Mouse (Mus musculus) MEL (cell line): Measurements from ENCODE around the gene Rps9. TPM values are rescaled to one million over a fixed set of nuclear protein-coding genes. Genes with fewer than 3 reads are reported as not detected.

Experiments
- DNase-seq: peaks from one replicate; pipeline ENCODE4 v3.0.0; 2011; ENCODE audit warnings: low read depth, low spot score
- H3K27ac ChIP-seq: 2 replicates; pipeline ENCODE4 v1.5.1; 2012; ENCODE audit warnings: low read depth, mild to moderate bottlenecking, control low read depth, low read length, moderate library complexity; ENCODE audit not compliant: control insufficient read depth
- H3K27me3 ChIP-seq, 2 experiments: fragments of 150-350 bp in 1 of 2; sonication (generic) in 1 of 2; 2 replicates each; pipeline ENCODE4 v1.6.1; 2012; ENCODE audit warnings: low read length in 2 of 2, mild to moderate bottlenecking in 2 of 2, improper control_type of control experiment in 1 of 2, moderate library complexity in 1 of 2; ENCODE audit not compliant: insufficient read depth in 2 of 2, control insufficient read depth in 1 of 2
- H3K36me3 ChIP-seq, 2 experiments: 2 replicates each; pipeline ENCODE4 v1.6.1; 2012 to 2014; ENCODE audit warnings: low read length in 2 of 2, improper control_type of control experiment in 1 of 2, inconsistent platforms in 1 of 2, mild to moderate bottlenecking in 1 of 2; ENCODE audit not compliant: insufficient read depth in 2 of 2, control insufficient read depth in 1 of 2
- H3K4me1 ChIP-seq, 2 experiments: fragments of 150-350 bp in 1 of 2; sonication (generic) in 1 of 2; 2 replicates each; pipeline ENCODE4 v1.6.1; 2012; ENCODE audit warnings: low read length in 2 of 2, improper control_type of control experiment in 1 of 2, mild to moderate bottlenecking in 1 of 2; ENCODE audit not compliant: insufficient read depth in 2 of 2, control insufficient read depth in 1 of 2
- H3K4me3 ChIP-seq, 2 experiments: fragments of 150-350 bp in 1 of 2; sonication (generic) in 1 of 2; 2 replicates each; pipeline ENCODE4 v1.5.1; 2012; ENCODE audit warnings: low read depth in 2 of 2, low read length in 2 of 2, mild to moderate bottlenecking in 2 of 2, moderate library complexity in 2 of 2, control low read depth in 1 of 2, improper control_type of control experiment in 1 of 2; ENCODE audit not compliant: control insufficient read depth in 1 of 2, insufficient read depth in 1 of 2
- H3K79me2 ChIP-seq: 2 replicates; pipeline ENCODE4 v1.6.1; 2012; ENCODE audit warnings: mild to moderate bottlenecking, low read length, moderate library complexity; ENCODE audit not compliant: control insufficient read depth, poor library complexity, insufficient read depth
- H3K9ac ChIP-seq: 2 replicates; pipeline ENCODE4 v1.6.1; 2012; ENCODE audit warnings: low read depth, mild to moderate bottlenecking, control low read depth, low read length, moderate library complexity; ENCODE audit not compliant: control insufficient read depth, poor library complexity, severe bottlenecking
- H3K9me3 ChIP-seq: fragments of 150-350 bp; sonication (generic); replicated peaks from 2 replicates; pipeline ENCODE4 v1.6.1; 2012; ENCODE audit warnings: mild to moderate bottlenecking, low read length, improper control_type of control experiment, moderate library complexity; ENCODE audit not compliant: insufficient read depth
- BHLHE40 ChIP-seq: IDR thresholded peaks from 2 replicates; pipeline ENCODE4 v1.6.1; 2012; ENCODE audit warnings: low read depth, mild to moderate bottlenecking, inconsistent platforms, low read length, improper control_type of control experiment, borderline replicate concordance
- CHD1 ChIP-seq: IDR thresholded peaks from 2 replicates; pipeline ENCODE4 v1.6.1; 2012; ENCODE audit warnings: low read depth, mild to moderate bottlenecking, inconsistent platforms, low read length, improper control_type of control experiment
- CHD2 ChIP-seq: IDR thresholded peaks from 2 replicates; pipeline ENCODE4 v1.6.1; 2011; ENCODE audit warnings: low read length, improper control_type of control experiment
- CTCF ChIP-seq, 3 experiments: IDR thresholded peaks in 2 of 3; conservative IDR thresholded peaks in 1 of 3; 2 replicates each; pipeline ENCODE4 v1.5.1; 2011 to 2012; ENCODE audit warnings: low read length in 3 of 3, low read depth in 2 of 3, mild to moderate bottlenecking in 2 of 3, improper control_type of control experiment in 1 of 3, inconsistent platforms in 1 of 3, mixed read lengths in 1 of 3, moderate library complexity in 1 of 3; ENCODE audit not compliant: control insufficient read depth in 1 of 3, insufficient read depth in 1 of 3, poor library complexity in 1 of 3, severe bottlenecking in 1 of 3
- E2F4 ChIP-seq: IDR thresholded peaks from 2 replicates; pipeline ENCODE4 v1.6.1; 2011; ENCODE audit warnings: low read depth, low read length, improper control_type of control experiment, borderline replicate concordance
- ELF1 ChIP-seq: IDR thresholded peaks from 2 replicates; pipeline ENCODE4 v1.6.1; 2014; ENCODE audit warnings: low read depth, mild to moderate bottlenecking, inconsistent platforms, low read length, improper control_type of control experiment, moderate library complexity
- EP300 ChIP-seq, 2 experiments: IDR thresholded peaks; 2 replicates each; pipeline ENCODE4 v1.6.1; 2011; ENCODE audit warnings: improper control_type of control experiment in 2 of 2, low read length in 2 of 2, low read depth in 1 of 2, mild to moderate bottlenecking in 1 of 2
- GABPA ChIP-seq: IDR thresholded peaks from 2 replicates; pipeline ENCODE4 v1.6.1; 2012; ENCODE audit warnings: low read depth, mild to moderate bottlenecking, inconsistent platforms, low read length, improper control_type of control experiment, moderate library complexity
- GATA1 ChIP-seq: IDR thresholded peaks from 2 replicates; pipeline ENCODE4 v1.6.1; 2011; ENCODE audit warnings: low read depth, low read length, improper control_type of control experiment
- HCFC1 ChIP-seq: IDR thresholded peaks from 2 replicates; pipeline ENCODE4 v1.6.1; 2012; ENCODE audit warnings: low read depth, mild to moderate bottlenecking, inconsistent platforms, low read length, improper control_type of control experiment, moderate library complexity
- JUND ChIP-seq: IDR thresholded peaks from 2 replicates; pipeline ENCODE4 v1.6.1; 2011; ENCODE audit warnings: low read depth, mild to moderate bottlenecking, improper control_type of control experiment, low read length
- KAT2A ChIP-seq: conservative IDR thresholded peaks from 2 replicates; pipeline ENCODE4 v1.6.1; 2012; ENCODE audit warnings: low read depth, low read length, improper control_type of control experiment, inconsistent platforms
- MAFK ChIP-seq: IDR thresholded peaks from 2 replicates; pipeline ENCODE4 v1.6.1; 2011; ENCODE audit warnings: low read depth, mild to moderate bottlenecking, low read length, improper control_type of control experiment, borderline replicate concordance
- MAX ChIP-seq: IDR thresholded peaks from 2 replicates; pipeline ENCODE4 v1.6.1; 2011; ENCODE audit warnings: low read length, improper control_type of control experiment
- MAZ ChIP-seq: IDR thresholded peaks from 2 replicates; pipeline ENCODE4 v1.6.1; 2012; ENCODE audit warnings: low read depth, mild to moderate bottlenecking, inconsistent platforms, low read length, improper control_type of control experiment
- MXI1 ChIP-seq: IDR thresholded peaks from 2 replicates; pipeline ENCODE4 v1.6.1; 2011; ENCODE audit warnings: mild to moderate bottlenecking, low read depth, low read length, improper control_type of control experiment
- MYB ChIP-seq: IDR thresholded peaks from 2 replicates; pipeline ENCODE4 v1.6.1; 2011; ENCODE audit warnings: mild to moderate bottlenecking, low read depth, low read length, improper control_type of control experiment
- MYC ChIP-seq: IDR thresholded peaks from 2 replicates; pipeline ENCODE4 v1.6.1; 2011; ENCODE audit warnings: low read depth, mild to moderate bottlenecking, low read length, improper control_type of control experiment, moderate library complexity
- NELFE ChIP-seq: IDR thresholded peaks from 2 replicates; pipeline ENCODE4 v1.6.1; 2011; ENCODE audit warnings: low read depth, low read length, improper control_type of control experiment
- NRF1 ChIP-seq: IDR thresholded peaks from 2 replicates; pipeline ENCODE4 v1.6.1; 2014; ENCODE audit warnings: low read depth, mild to moderate bottlenecking, inconsistent platforms, low read length, improper control_type of control experiment, moderate library complexity; ENCODE audit not compliant: poor library complexity, insufficient read depth, severe bottlenecking
- POLR2A ChIP-seq, 2 experiments: IDR thresholded peaks; 2 replicates each; pipeline ENCODE4 v1.6.1; 2011 to 2012; ENCODE audit warnings: low read length in 2 of 2, mild to moderate bottlenecking in 2 of 2, control low read depth in 1 of 2, improper control_type of control experiment in 1 of 2, low read depth in 1 of 2, moderate library complexity in 1 of 2; ENCODE audit not compliant: control insufficient read depth in 1 of 2, insufficient read depth in 1 of 2, poor library complexity in 1 of 2
- POLR2AphosphoS2 ChIP-seq: IDR thresholded peaks from 2 replicates; pipeline ENCODE4 v1.6.1; 2011; ENCODE audit warnings: low read length, improper control_type of control experiment
- POLR2AphosphoS5 ChIP-seq: IDR thresholded peaks from 2 replicates; pipeline ENCODE4 v1.6.1; 2012; ENCODE audit warnings: low read depth, borderline replicate concordance, mild to moderate bottlenecking, inconsistent platforms, low read length, moderate library complexity, mixed read lengths
- RAD21 ChIP-seq: IDR thresholded peaks from 2 replicates; pipeline ENCODE4 v1.6.1; 2011; ENCODE audit warnings: mild to moderate bottlenecking, low read depth, low read length, improper control_type of control experiment
- RCOR1 ChIP-seq: IDR thresholded peaks from 2 replicates; pipeline ENCODE4 v1.6.1; 2012; ENCODE audit warnings: low read depth, mild to moderate bottlenecking, inconsistent platforms, low read length, improper control_type of control experiment
- SIN3A ChIP-seq: IDR thresholded peaks from 2 replicates; pipeline ENCODE4 v1.6.1; 2012; ENCODE audit warnings: low read length, improper control_type of control experiment, inconsistent platforms
- SMC3 ChIP-seq: IDR thresholded peaks from 2 replicates; pipeline ENCODE4 v1.6.1; 2011; ENCODE audit warnings: low read depth, low read length, improper control_type of control experiment
- TAL1 ChIP-seq: IDR thresholded peaks from 2 replicates; pipeline ENCODE4 v1.6.1; 2012; ENCODE audit warnings: mild to moderate bottlenecking, inconsistent platforms, low read length, moderate library complexity, mixed read lengths
- TBP ChIP-seq: IDR thresholded peaks from 2 replicates; pipeline ENCODE4 v1.8.0; 2011; ENCODE audit warnings: low read depth, low read length, improper control_type of control experiment
- UBTF ChIP-seq: IDR thresholded peaks from 2 replicates; pipeline ENCODE4 v1.6.1; 2012; ENCODE audit warnings: low read depth, mild to moderate bottlenecking, inconsistent platforms, low read length, improper control_type of control experiment, moderate library complexity, borderline replicate concordance; ENCODE audit not compliant: insufficient read depth
- USF1 ChIP-seq: IDR thresholded peaks from 2 replicates; pipeline ENCODE4 v1.6.1; 2014; ENCODE audit warnings: low read depth, mild to moderate bottlenecking, inconsistent platforms, low read length, improper control_type of control experiment, moderate library complexity
- USF2 ChIP-seq, 2 experiments: IDR thresholded peaks; 2 replicates each; pipeline ENCODE4 v1.6.1; 2011 to 2012; ENCODE audit warnings: improper control_type of control experiment in 2 of 2, low read length in 2 of 2, borderline replicate concordance in 1 of 2, inconsistent platforms in 1 of 2, low read depth in 1 of 2, mild to moderate bottlenecking in 1 of 2; ENCODE audit not compliant: insufficient read depth in 1 of 2
- ZC3H11A ChIP-seq: IDR thresholded peaks from 2 replicates; pipeline ENCODE4 v1.6.1; 2012; ENCODE audit warnings: low read depth, mild to moderate bottlenecking, inconsistent platforms, low read length, improper control_type of control experiment
- ZKSCAN1 ChIP-seq: IDR thresholded peaks from 2 replicates; pipeline ENCODE4 v1.6.1; 2012; ENCODE audit warnings: low read depth, mild to moderate bottlenecking, inconsistent platforms, low read length, improper control_type of control experiment, moderate library complexity
- ZMIZ1 ChIP-seq: IDR thresholded peaks from 2 replicates; pipeline ENCODE4 v1.6.1; 2012; ENCODE audit warnings: low read depth, mild to moderate bottlenecking, inconsistent platforms, low read length, improper control_type of control experiment, moderate library complexity
- ZNF384 ChIP-seq: IDR thresholded peaks from 2 replicates; pipeline ENCODE4 v1.6.1; 2012; ENCODE audit warnings: low read depth, mild to moderate bottlenecking, inconsistent platforms, low read length, improper control_type of control experiment
- polyA plus RNA-seq, 2 experiments: library from polyadenylated mRNA; stranded (reverse) in 1 of 2; unstranded in 1 of 2; fragments of >175 nt in 1 of 2; fragments of >200 nt in 1 of 2; gene quantifications; 2 replicates each; pipeline versions ENCODE4 v1.2.1 to v1.2.4; 2012; ENCODE audit warnings: low replicate concordance in 2 of 2, low read depth in 1 of 2; ENCODE audit not compliant: insufficient read length in 2 of 2, insufficient read depth in 1 of 2, missing spikeins in 1 of 2
- total RNA-seq: library from RNA; depleted of rRNA; stranded (reverse); fragments of 300-350 nt; gene quantifications from 2 replicates; pipeline ENCODE4 v1.2.3, GENCODE M21; 2012; rRNA removed

Rps9 gene
- 2,912 and 2,921 TPM in 2 replicates for total RNA-seq
- 1,000 to 10,000 TPM in 1 of 2 experiments, not detected in 1; 2,284 TPM for polyA plus RNA-seq

GRCm38 (mm10) chr7:3703879-3704441 lies at the start of gene Rps9:
Rps9 (plus strand) TSS chr7:3703993.
- Histone ChIP-seq H3K4me1 (peaks cover 0 to 8% of the 10 kb centered on the region in 2 experiments; a peak in 1 of 4 replicates), H3K9me3 (no peaks in the 10 kb centered on the region), H3K27me3 (no peaks in the 10 kb centered on the region), H3K79me2 (peaks cover 28% of the 10 kb centered on the region), H3K36me3 (peaks cover 6 to 18% of the 10 kb centered on the region in 2 experiments), H3K4me3 (peak within 1 kb of the TSS; percentile 73 to 99), H3K9ac (peak within 1 kb of the TSS; percentile 99), H3K27ac (peak within 1 kb of the TSS; percentile 98)
- DNase-seq = peak; percentile 97
- peak; percentile 99 for TF ChIP-seq TBP
- TF ChIP-seq JUND = no peak
- no peak for TF ChIP-seq BHLHE40
- no peak; the same call in 1 of the 2 replicates for TF ChIP-seq RCOR1
- TF ChIP-seq TAL1 = no peak
- TF ChIP-seq CHD1 = peak; percentile 97
- no peak for TF ChIP-seq E2F4
- no peak for TF ChIP-seq USF2 (IDR thresholded peaks at IDR 0.05; ENCODE audit: borderline replicate concordance in 1 of 2, insufficient read depth in 1 of 2, low read depth in 1 of 2, low read length in 2 of 2)
- peak; percentile 95 to 100 for TF ChIP-seq POLR2A (IDR thresholded peaks at IDR 0.05; ENCODE audit: control insufficient read depth in 1 of 2, insufficient read depth in 1 of 2, low read depth in 1 of 2, low read length in 2 of 2, poor library complexity in 1 of 2)
- no peak for TF ChIP-seq GABPA
- 0 out of 2 replicates have a peak, but pooled peaks have one; percentile 5 for TF ChIP-seq MXI1
- peak; percentile 92 for TF ChIP-seq SIN3A
- TF ChIP-seq UBTF = no peak
- no peak for TF ChIP-seq SMC3
- TF ChIP-seq NELFE = peak; percentile 100
- TF ChIP-seq HCFC1 = peak; percentile 89
- TF ChIP-seq POLR2AphosphoS5 = peak; percentile 99; the same call in 1 of the 2 replicates
- TF ChIP-seq MYC = no peak; the same call in 1 of the 2 replicates
- TF ChIP-seq POLR2AphosphoS2 = peak; percentile 99
- TF ChIP-seq ZNF384 = no peak
- peak; percentile 58; the same call in 1 of the 2 replicates for TF ChIP-seq MYB
- no peak for TF ChIP-seq CHD2
- 0 out of 2 replicates have a peak, but pooled peaks have one; percentile 44 for TF ChIP-seq ELF1
- no peak for TF ChIP-seq MAX
- no peak for TF ChIP-seq USF1
- no peak for TF ChIP-seq MAZ
- peak; percentile 77 for TF ChIP-seq NRF1
- TF ChIP-seq EP300 (IDR thresholded peaks at IDR 0.05; ENCODE audit: low read depth in 1 of 2, low read length in 2 of 2) = no peak
- TF ChIP-seq ZC3H11A = no peak
- TF ChIP-seq ZMIZ1 = peak; percentile 99
- TF ChIP-seq RAD21 = no peak
- TF ChIP-seq KAT2A = peak; percentile 56; the same call in 1 of the 2 replicates
- no peak for TF ChIP-seq ZKSCAN1
- TF ChIP-seq GATA1 = no peak
- no peak for TF ChIP-seq CTCF (IDR thresholded peaks at IDR 0.05 in 2 of 3, conservative IDR thresholded peaks at IDR 0.05 in 1 of 3; ENCODE audit: control insufficient read depth in 1 of 3, insufficient read depth in 1 of 3, low read depth in 2 of 3, low read length in 3 of 3, poor library complexity in 1 of 3, severe bottlenecking in 1 of 3)
- no peak for TF ChIP-seq MAFK
